Mouse (Mus musculus): Measurements from ENCODE around the gene S100a3.

- TF ChIP-seq CTCF (IDR thresholded peaks at IDR 0.05; ENCODE audit: insufficient read depth, low read depth, low read length) (no peak), POLR2A (IDR thresholded peaks at IDR 0.05; ENCODE audit: insufficient read depth, low read depth, low read length) (no peak)
Measured at GRCm38 (mm10) chr3:90621552-90621951, 61.2 kb downstream of the S100a3 start.
